Mouse (Mus musculus) liver, postnatal 0 days (tissue): ENCODE results near the gene Tns1.

ENCODE experiments used
- CTCF ChIP-seq: sonication (generic); IDR thresholded peaks from 2 replicates; pipeline ENCODE4 v1.5.1; 2016; ENCODE audit warnings: antibody characterized with exemption, low read depth
- EP300 ChIP-seq: IDR thresholded peaks from 2 replicates; pipeline ENCODE4 v1.6.1; 2016; ENCODE audit warnings: antibody characterized with exemption, low read depth, mild to moderate bottlenecking

- TF ChIP-seq EP300 (no peak), CTCF (no peak)
These were observed 9.7 kb upstream of the Tns1 start for GRCm38 (mm10) chr1:74133954-74134353.
